ENCODE assay signal across 9 mouse cellular contexts in the genomic region with DNA sequence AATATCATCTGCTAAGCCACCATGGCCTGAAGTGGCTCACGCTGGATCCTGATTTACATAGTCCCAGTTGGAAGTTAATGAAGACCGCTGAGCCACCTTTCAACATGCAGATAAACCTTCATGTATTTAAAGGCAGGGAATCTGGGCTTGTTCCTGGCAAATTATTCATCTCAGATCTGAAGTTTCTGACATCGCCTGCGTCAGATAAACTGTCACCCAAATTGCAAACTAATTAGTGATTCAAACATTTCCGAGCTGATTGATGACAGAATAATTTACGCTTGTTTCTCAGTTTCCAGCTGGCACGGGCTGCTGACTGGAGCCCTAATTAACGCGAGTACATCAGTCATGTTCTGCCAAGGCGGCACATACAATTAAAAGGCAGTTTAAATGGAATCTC.
A peak's percentile ranks its signal among the peaks of the same experiment; 100 is the strongest.
DNase-seq lines count a peak whose midpoint lies in the region; ATAC-seq lines count a peak whose summit lies in the region.
"Had no signal": no experiment of that assay in that cellular context is flagged by ENCODE, and none has a peak within 500 bp of the region (broad histone marks: within the 10 kb centered on the region; RNA-seq: fewer than 3 reads in every experiment).

No protein-coding gene starts in this region.

- 5% methylated on average over 10 of the region's 10 CpGs for WGBS in kidney, embryonic 14.5 days

- ATAC-seq in kidney, embryonic 14.5 days (ENCODE audit: low FRiP score, low TSS enrichment): no peak
- no peak for ATAC-seq in granulocyte monocyte progenitor cell, adult 5-6 weeks (replicated peaks; ENCODE audit: poor library complexity, severe bottlenecking)

- intact Hi-C loops in left cerebral cortex, postnatal 14 days (cut with DNase I): no loop called here

- no peak for DNase-seq in kidney, postnatal 10 days
- peak; percentile 12 to 34 for DNase-seq in frontal cortex, postnatal 10 days (ENCODE audit: low spot score in 2 of 2)
- DNase-seq in left cerebral cortex, postnatal 14 days (ENCODE audit: low spot score in 2 of 2): peak; percentile 43 to 46
- peak; percentile 14 for DNase-seq in retina, postnatal 7 days (ENCODE audit: low read depth, low spot score)
- DNase-seq in adrenal gland, postnatal 4 days (ENCODE audit: low spot score in 2 of 2): no peak
- no peak for DNase-seq in cerebellum, adult 9-10 months

- H3K9ac ChIP-seq in kidney, embryonic 14.5 days (ENCODE audit: low read depth, low read length): no peak overlapping the region
- H3K9ac ChIP-seq: liver, embryonic 14.5 days had no signal

- 0 out of 2 replicates have a peak, but pooled peaks cover 3% of the 10 kb centered on the region for H3K27me3 ChIP-seq in kidney, embryonic 14.5 days (ENCODE audit: control insufficient read depth, insufficient read depth, low read length)

- no peaks in the 10 kb centered on the region for H3K4me1 ChIP-seq in kidney, embryonic 14.5 days (ENCODE audit: control insufficient read depth, insufficient read depth, low read length)

- no peaks in the 10 kb centered on the region; the same call in 1 of the 2 replicates for H3K9me3 ChIP-seq in kidney, embryonic 14.5 days (ENCODE audit: control insufficient read depth, low read length)

- H3K4me3 ChIP-seq in kidney, embryonic 14.5 days (ENCODE audit: low read length): peak overlapping the region; percentile 6; the same call in 1 of the 2 replicates

- H3K4me2 ChIP-seq in kidney, embryonic 14.5 days (replicated peaks; ENCODE audit: low read depth, low read length): peak overlapping the region; percentile 21; the same call in 1 of the 2 replicates

- no peak overlapping the region for H3K27ac ChIP-seq in kidney, embryonic 14.5 days (ENCODE audit: low read depth, low read length)
- H3K27ac ChIP-seq: liver, embryonic 14.5 days had no signal

- H3K36me3 ChIP-seq in kidney, embryonic 14.5 days (ENCODE audit: control insufficient read depth, insufficient read depth, low read length): no peaks in the 10 kb centered on the region

Comparison
In these comparisons a context has a peak if more than half of its experiments do, and no peak if none do; other contexts are left out.
1. DNase-seq: peak in frontal cortex, postnatal 10 days (2 of 2), left cerebral cortex, postnatal 14 days (2 of 2) and retina, postnatal 7 days (single experiment); none in kidney, postnatal 10 days (single experiment), adrenal gland, postnatal 4 days (0 of 2) and cerebellum, adult 9-10 months (single experiment).